Mouse (Mus musculus): ENCODE results near the gene Magi3. TPM values are rescaled to one million over a fixed set of nuclear protein-coding genes. Genes with fewer than 3 reads are reported as not detected.
A peak's percentile ranks its signal among the peaks of the same experiment; 100 is the strongest.

Magi3 gene
- total and polyA plus RNA-seq, 2 experiments: 5.0 to 17.7 TPM

DNA sequence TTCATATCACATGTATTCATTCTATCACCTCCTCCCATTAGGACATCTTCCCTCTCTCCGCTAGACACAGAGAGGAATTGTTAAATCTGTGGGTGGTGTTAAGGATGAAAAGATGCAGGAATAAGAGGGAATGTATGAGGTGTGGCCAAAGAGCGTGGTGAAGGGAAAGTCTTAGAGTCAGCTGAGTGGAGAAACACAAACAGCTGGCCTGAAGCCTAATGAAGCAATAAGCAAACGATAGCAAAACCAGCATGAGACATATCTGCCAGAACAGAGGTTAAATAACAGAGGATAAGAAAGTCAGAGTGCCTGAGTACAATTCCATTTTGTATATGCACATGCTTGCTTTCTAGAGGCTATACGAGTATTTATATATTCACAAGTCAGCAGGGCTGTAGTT lies 235.6 kb downstream of the Magi3 start:
- Histone ChIP-seq H3K9ac (ENCODE audit: low read depth, low read length) (no peak overlapping the region), H3K4me1 (ENCODE audit: control insufficient read depth, insufficient read depth, low read length) (no peaks in the 10 kb centered on the region), H3K36me3 (ENCODE audit: control insufficient read depth, insufficient read depth, low read length) (peaks cover 10% of the 10 kb centered on the region), H3K4me3 (ENCODE audit: insufficient read depth, low read depth, low read length) (no peak overlapping the region), H3K79me2 (ENCODE audit: control insufficient read depth, insufficient read depth, low read length) (no peaks in the 10 kb centered on the region), H3K27me3 (ENCODE audit: control insufficient read depth, insufficient read depth, low read length) (no peaks in the 10 kb centered on the region), H3K27ac (replicated peaks; ENCODE audit: insufficient read depth, low read depth, low read length) (no peak overlapping the region)
- TF ChIP-seq CTCF (IDR thresholded peaks at IDR 0.05; ENCODE audit: low read depth, low read length) (no peak), POLR2A (IDR thresholded peaks at IDR 0.05; ENCODE audit: extremely low read depth, insufficient read depth, low read length) (no peak)
- peak; percentile 63 for DNase-seq (ENCODE audit: extremely low read depth, low read depth, low spot score)
- 56% methylated on average over 4 of the region's 4 CpGs for WGBS

DNA sequence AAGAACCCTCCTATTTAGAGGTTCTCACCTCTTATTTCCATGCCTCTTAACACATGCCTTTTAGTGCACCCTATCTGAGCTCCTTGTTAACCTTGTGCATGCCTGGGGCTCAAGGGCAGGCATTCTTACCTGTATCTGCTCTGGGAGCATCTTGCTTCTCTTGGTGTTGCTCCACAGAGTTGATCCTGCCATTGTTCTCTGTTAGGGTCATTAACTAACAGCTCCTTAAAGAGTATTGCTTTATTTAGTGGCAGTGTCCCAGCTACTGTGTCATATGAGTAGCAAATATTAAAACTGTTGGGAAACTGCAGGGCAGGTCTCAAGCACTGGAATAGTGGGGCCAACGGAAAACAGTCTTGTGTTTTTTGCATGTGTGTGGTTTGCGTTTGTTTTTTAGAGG lies 249.0 kb downstream of the Magi3 start:
- TF ChIP-seq CTCF (IDR thresholded peaks at IDR 0.05; ENCODE audit: low read depth, low read length) (no peak), POLR2A (IDR thresholded peaks at IDR 0.05; ENCODE audit: extremely low read depth, insufficient read depth, low read length) (no peak)
- Histone ChIP-seq H3K4me1 (ENCODE audit: control insufficient read depth, insufficient read depth, low read length) (peaks cover 5% of the 10 kb centered on the region; the same call in 1 of the 2 replicates), H3K36me3 (ENCODE audit: control insufficient read depth, insufficient read depth, low read length) (no peaks in the 10 kb centered on the region; the same call in 1 of the 2 replicates), H3K27me3 (ENCODE audit: control insufficient read depth, insufficient read depth, low read length) (no peaks in the 10 kb centered on the region), H3K27ac (replicated peaks; ENCODE audit: insufficient read depth, low read depth, low read length) (no peak overlapping the region), H3K79me2 (ENCODE audit: control insufficient read depth, insufficient read depth, low read length) (no peaks in the 10 kb centered on the region), H3K9ac (ENCODE audit: low read depth, low read length) (no peak overlapping the region), H3K4me3 (ENCODE audit: insufficient read depth, low read depth, low read length) (no peak overlapping the region)
- no peak for DNase-seq (ENCODE audit: extremely low read depth, low read depth, low spot score)
- WGBS: 95% methylated on average over 2 of the region's 2 CpGs

- H3K4me3 ChIP-seq (ENCODE audit: insufficient read depth, low read depth, low read length): peak overlapping the region; percentile 95
- under 1% methylated on average over 24 of the region's 24 CpGs for WGBS
- no peak overlapping the region for H3K27ac ChIP-seq (replicated peaks; ENCODE audit: insufficient read depth, low read depth, low read length)
- H3K27me3 ChIP-seq (ENCODE audit: control insufficient read depth, insufficient read depth, low read length): no peaks in the 10 kb centered on the region
- DNase-seq (ENCODE audit: extremely low read depth, low read depth, low spot score): no peak
- no peaks in the 10 kb centered on the region for H3K79me2 ChIP-seq (ENCODE audit: control insufficient read depth, insufficient read depth, low read length)
- H3K4me1 ChIP-seq (ENCODE audit: control insufficient read depth, insufficient read depth, low read length): peaks cover 5% of the 10 kb centered on the region; the same call in 1 of the 2 replicates
- peak overlapping the region; percentile 86 for H3K9ac ChIP-seq (ENCODE audit: low read depth, low read length)
- TF ChIP-seq CTCF (IDR thresholded peaks at IDR 0.05; ENCODE audit: low read depth, low read length) (no peak), POLR2A (IDR thresholded peaks at IDR 0.05; ENCODE audit: extremely low read depth, insufficient read depth, low read length) (no peak)
- peaks cover 7% of the 10 kb centered on the region for H3K36me3 ChIP-seq (ENCODE audit: control insufficient read depth, insufficient read depth, low read length)
Measured at GRCm38 (mm10) chr3:103968701-103969100, 251.5 kb downstream of the Magi3 start.

DNA sequence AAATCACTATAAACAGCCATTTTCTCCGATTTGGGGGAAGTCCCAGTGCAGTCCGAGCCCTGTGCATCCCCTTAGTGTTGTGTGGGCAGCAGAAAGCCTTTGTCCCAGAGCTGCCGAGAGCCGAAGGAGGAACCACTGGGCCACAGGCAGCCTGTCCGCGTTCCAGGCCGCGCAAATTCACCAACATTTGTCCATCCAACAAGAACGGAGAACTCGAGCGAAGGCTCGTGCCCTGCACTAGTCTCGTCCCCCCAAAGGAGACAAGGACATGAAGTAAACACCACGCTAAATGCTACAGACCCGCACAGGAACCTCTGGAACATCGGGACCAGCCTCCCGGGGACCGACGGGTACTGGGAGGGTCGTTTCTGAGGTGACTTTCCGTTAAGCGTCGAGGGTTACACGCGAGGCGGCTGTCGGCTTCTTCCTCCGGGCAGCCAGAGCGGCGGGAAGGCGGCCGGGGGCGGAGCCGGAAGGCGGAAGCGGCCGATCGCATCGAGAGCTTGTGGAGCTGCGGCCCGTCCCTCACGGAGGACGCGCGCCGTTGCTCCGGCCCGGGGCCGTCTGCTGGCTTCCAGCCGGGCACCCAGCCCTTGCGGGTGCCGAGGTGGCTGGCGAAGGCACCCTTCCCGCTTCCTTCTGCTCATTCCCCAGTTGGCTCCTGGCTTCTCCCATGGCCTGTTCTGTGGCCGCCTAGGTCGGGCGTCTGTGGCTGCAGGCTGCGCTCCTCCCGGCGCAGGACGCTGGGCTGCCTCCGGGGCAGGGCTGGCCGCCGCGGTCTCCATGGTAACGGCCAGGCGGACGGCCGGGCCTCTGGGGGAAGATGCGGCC lies 252.1 kb downstream of the Magi3 start, which contains the start of gene Phtf1:
Phtf1 (plus strand) TSS at position 250 of the 831 bp plus-strand sequence.
- WGBS: under 1% methylated on average over 70 of the region's 70 CpGs
- peaks cover 13% of the 10 kb centered on the region for H3K36me3 ChIP-seq (ENCODE audit: control insufficient read depth, insufficient read depth, low read length)
- H3K4me3 ChIP-seq (ENCODE audit: insufficient read depth, low read depth, low read length): peak within 1 kb of the TSS; percentile 95
- TF ChIP-seq CTCF (IDR thresholded peaks at IDR 0.05; ENCODE audit: low read depth, low read length) (0 out of 2 replicates have a peak, but pooled peaks have one; percentile 6), POLR2A (IDR thresholded peaks at IDR 0.05; ENCODE audit: extremely low read depth, insufficient read depth, low read length) (0 out of 2 replicates have a peak, but pooled peaks have one; percentile 61)
- H3K4me1 ChIP-seq (ENCODE audit: control insufficient read depth, insufficient read depth, low read length): peaks cover 5% of the 10 kb centered on the region; the same call in 1 of the 2 replicates
- peak within 1 kb of the TSS; percentile 84 for H3K27ac ChIP-seq (replicated peaks; ENCODE audit: insufficient read depth, low read depth, low read length)
- peak; percentile 67 for DNase-seq (ENCODE audit: extremely low read depth, low read depth, low spot score)
- no peaks in the 10 kb centered on the region for H3K79me2 ChIP-seq (ENCODE audit: control insufficient read depth, insufficient read depth, low read length)
- no peaks in the 10 kb centered on the region for H3K27me3 ChIP-seq (ENCODE audit: control insufficient read depth, insufficient read depth, low read length)
- H3K9ac ChIP-seq (ENCODE audit: low read depth, low read length): peak within 1 kb of the TSS; percentile 86

- TF ChIP-seq CTCF (IDR thresholded peaks at IDR 0.05; ENCODE audit: low read depth, low read length) (no peak), POLR2A (IDR thresholded peaks at IDR 0.05; ENCODE audit: extremely low read depth, insufficient read depth, low read length) (no peak)
- Histone ChIP-seq H3K4me3 (ENCODE audit: insufficient read depth, low read depth, low read length) (no peak overlapping the region; the same call in 1 of the 2 replicates), H3K27me3 (ENCODE audit: control insufficient read depth, insufficient read depth, low read length) (no peaks in the 10 kb centered on the region), H3K36me3 (ENCODE audit: control insufficient read depth, insufficient read depth, low read length) (peaks cover 18% of the 10 kb centered on the region), H3K9ac (ENCODE audit: low read depth, low read length) (no peak overlapping the region), H3K79me2 (ENCODE audit: control insufficient read depth, insufficient read depth, low read length) (no peaks in the 10 kb centered on the region), H3K27ac (replicated peaks; ENCODE audit: insufficient read depth, low read depth, low read length) (no peak overlapping the region), H3K4me1 (ENCODE audit: control insufficient read depth, insufficient read depth, low read length) (peaks cover 5% of the 10 kb centered on the region; the same call in 1 of the 2 replicates)
- WGBS: 27% methylated on average over 2 of the region's 2 CpGs
- no peak for DNase-seq (ENCODE audit: extremely low read depth, low read depth, low spot score)
Measured at GRCm38 (mm10) chr3:103967231-103967630, 252.9 kb downstream of the Magi3 start.

Data from liver, adult 2 months (tissue).